Mouse (Mus musculus) forebrain, embryonic 11.5 days (tissue): ENCODE measurements at regions not wholly inside any gene's neighbourhood (a gene's known extent, or its start where the extent isn't known, plus 50 kb on each side); places are given as distances from the start of the nearest gene placed in this dataset.

Source experiments
- ATAC-seq: fragments of 200-750 bp; cut with Nextera tagmentation; replicated peaks from 2 replicates; pipeline ENCODE4 v1.8.0; 2017; ENCODE audit warnings: moderate TSS enrichment; ENCODE audit not compliant: low FRiP score
- DNase-seq: peaks from one replicate; pipeline ENCODE4 v3.0.0-alpha.2; 2017; ENCODE audit warnings: low spot score
- H3K27ac ChIP-seq: fragments of 300-500 bp; sonication (generic); 2 replicates; pipeline ENCODE4 v1.5.1; 2014; ENCODE audit warnings: low read depth, low read length
- H3K27me3 ChIP-seq: fragments of 300-500 bp; sonication (generic); 2 replicates; pipeline ENCODE4 v1.6.1; 2014; ENCODE audit warnings: mild to moderate bottlenecking, low read length, mixed read lengths; ENCODE audit not compliant: control insufficient read depth, insufficient read depth
- H3K36me3 ChIP-seq: fragments of 300-500 bp; sonication (generic); 2 replicates; pipeline ENCODE4 v1.6.1; 2014; ENCODE audit warnings: mild to moderate bottlenecking, low read length, moderate library complexity, mixed read lengths; ENCODE audit not compliant: control insufficient read depth, insufficient read depth
- H3K4me1 ChIP-seq: fragments of 300-500 bp; sonication (generic); replicated peaks from 2 replicates; pipeline ENCODE4 v1.6.1; 2014; ENCODE audit warnings: low read length, mixed read lengths; ENCODE audit not compliant: control insufficient read depth, insufficient read depth
- H3K4me2 ChIP-seq: fragments of 300-500 bp; sonication (generic); 2 replicates; pipeline ENCODE4 v1.6.1; 2014; ENCODE audit warnings: low read depth, mild to moderate bottlenecking, low read length, moderate library complexity, mixed read lengths; ENCODE audit not compliant: severe bottlenecking
- H3K4me3 ChIP-seq: fragments of 300-500 bp; sonication (generic); 2 replicates; pipeline ENCODE4 v1.5.1; 2014; ENCODE audit warnings: low read depth, low read length
- H3K9ac ChIP-seq: fragments of 300-500 bp; sonication (generic); 2 replicates; pipeline ENCODE4 v1.6.1; 2014; ENCODE audit warnings: low read length
- H3K9me3 ChIP-seq: fragments of 300-500 bp; sonication (generic); 2 replicates; pipeline ENCODE4 v1.6.1; 2016; ENCODE audit warnings: low read length, mixed read lengths; ENCODE audit not compliant: control insufficient read depth
- WGBS: fragments of 180-500 bp; shearing (Covaris S2); extraction: QIAGEN DNeasy Blood & Tissue Kit; methylation state at CpG from one replicate; pipeline ENCODE4 v1.1.7; 2014; 5-methylcytosine and 5-hydroxymethylcytosine counted together

DNA sequence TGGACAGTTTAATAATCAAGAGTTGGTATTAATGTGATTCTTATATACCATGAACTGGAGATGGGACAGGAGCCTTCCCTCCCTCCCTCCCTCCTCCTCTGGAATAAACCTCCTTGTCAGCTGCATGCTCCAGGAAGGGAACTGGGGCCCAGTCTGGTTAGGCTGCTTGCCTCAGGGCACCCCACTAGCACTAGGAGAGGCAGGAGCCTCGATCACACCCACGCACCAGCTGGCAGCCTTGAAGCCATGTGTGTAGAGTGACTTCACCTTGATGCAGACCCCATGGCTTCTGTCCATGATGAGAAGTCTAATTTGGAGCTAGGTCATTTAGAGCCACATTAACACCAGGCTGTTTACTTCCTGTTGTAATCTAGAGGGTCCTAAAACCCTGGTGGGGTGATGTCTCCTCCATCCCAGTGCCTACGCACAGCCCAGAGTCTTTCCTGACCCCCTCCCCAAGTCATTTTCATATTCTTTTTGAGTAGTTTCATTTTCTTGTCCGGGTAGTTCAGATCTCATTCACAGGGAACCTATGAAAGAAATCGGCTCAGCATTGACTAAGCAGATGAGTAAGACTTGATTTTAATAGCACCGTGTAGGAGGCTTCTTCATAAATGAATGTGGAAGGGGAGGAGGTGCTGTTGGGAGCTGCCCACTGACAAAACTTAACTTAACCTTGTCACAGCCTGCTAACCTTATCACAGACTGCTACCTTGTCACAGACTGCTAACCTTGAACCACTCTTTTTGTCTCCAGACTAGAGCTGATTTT lies 125.6 kb upstream of the Spdye4c start:
- no peak for ATAC-seq

DNA sequence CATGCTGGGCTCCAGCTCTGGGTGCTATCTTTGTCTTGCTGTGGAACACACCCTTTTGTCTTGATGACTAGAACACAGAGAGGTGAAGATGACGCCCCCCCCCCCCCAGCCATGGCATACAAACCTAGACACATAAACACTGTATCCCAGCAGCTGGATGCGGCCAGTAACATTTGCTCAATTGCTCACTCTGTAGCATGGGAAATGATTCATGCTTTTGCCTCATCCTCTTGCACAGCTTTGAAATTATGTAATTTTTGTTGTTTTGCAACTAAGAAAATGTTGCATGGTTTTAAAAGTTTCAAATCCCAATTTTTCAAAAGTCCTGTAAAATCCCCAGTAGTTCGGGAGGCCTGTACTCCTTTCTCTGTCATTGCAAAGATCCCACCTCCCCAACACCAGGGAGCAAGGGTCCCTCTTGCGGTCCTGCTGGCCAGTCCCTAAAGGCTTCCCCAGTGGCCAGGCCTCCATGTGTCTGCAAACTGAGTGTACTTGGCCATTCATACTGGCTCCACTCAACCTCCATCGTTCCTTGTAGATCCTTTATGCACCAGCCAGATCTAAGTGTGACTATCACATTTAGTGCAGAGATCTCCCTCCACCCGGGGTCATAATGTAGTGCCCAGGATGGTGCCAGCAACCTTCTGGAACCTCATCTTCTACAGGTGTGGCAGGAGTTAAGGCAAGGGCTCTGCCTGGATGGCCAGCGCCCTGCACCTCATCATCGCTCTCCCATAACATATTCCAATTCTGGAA lies 123.3 kb upstream of the Spdye4c start:
- Histone ChIP-seq H3K9ac (no peak overlapping the region), H3K9me3 (no peaks in the 10 kb centered on the region), H3K27ac (no peak overlapping the region), H3K27me3 (no peaks in the 10 kb centered on the region), H3K4me1 (peaks cover 3% of the 10 kb centered on the region; the same call in 1 of the 2 replicates), H3K4me2 (no peak overlapping the region), H3K36me3 (no peaks in the 10 kb centered on the region), H3K4me3 (no peak overlapping the region)
- WGBS, result 87% methylated on average over 8 of the region's 8 CpGs
- DNase-seq (no peak), ATAC-seq (no peak)

More for the DNA sequence above, 125.6 kb upstream of the Spdye4c start:
- no peak overlapping the region for H3K27ac ChIP-seq
- no peaks in the 10 kb centered on the region for H3K36me3 ChIP-seq
- H3K27me3 ChIP-seq, result no peaks in the 10 kb centered on the region
- WGBS, result 80% methylated on average over 6 of the region's 6 CpGs
- no peak overlapping the region for H3K4me3 ChIP-seq
- DNase-seq, result no peak
- no peaks in the 10 kb centered on the region for H3K9me3 ChIP-seq
- no peak overlapping the region for H3K9ac ChIP-seq
- no peak overlapping the region for H3K4me2 ChIP-seq
- H3K4me1 ChIP-seq, result peaks cover 3% of the 10 kb centered on the region; the same call in 1 of the 2 replicates

DNA sequence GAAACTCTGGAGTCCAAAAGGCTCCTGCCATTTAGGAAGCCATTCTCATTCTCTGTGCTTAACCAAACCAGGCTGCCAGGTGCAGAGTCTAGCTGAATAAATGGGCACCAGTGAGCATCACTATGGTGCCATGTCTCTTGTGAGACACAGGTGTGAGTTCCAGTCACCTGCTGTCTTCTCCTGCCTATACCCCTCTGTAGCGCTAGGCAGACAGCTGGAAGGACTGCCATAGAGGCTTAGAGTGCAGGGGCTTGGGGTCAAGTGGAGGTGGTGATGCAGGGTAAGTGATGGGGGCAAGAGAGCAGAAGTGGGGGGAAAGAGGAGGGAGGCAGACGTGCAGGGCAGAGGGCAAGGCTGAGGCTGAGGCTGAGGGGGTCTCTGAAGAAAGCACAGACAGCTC lies 122.7 kb upstream of the Spdye4c start:
- H3K27ac ChIP-seq, result no peak overlapping the region
- no peaks in the 10 kb centered on the region for H3K36me3 ChIP-seq
- no peak overlapping the region for H3K4me3 ChIP-seq
- no peak overlapping the region for H3K9ac ChIP-seq
- 74% methylated on average over 2 of the region's 2 CpGs for WGBS
- H3K9me3 ChIP-seq, result no peaks in the 10 kb centered on the region
- ATAC-seq, result no peak
- H3K4me1 ChIP-seq, result peaks cover 3% of the 10 kb centered on the region; the same call in 1 of the 2 replicates
- H3K27me3 ChIP-seq, result no peaks in the 10 kb centered on the region
- DNase-seq, result no peak
- no peak overlapping the region for H3K4me2 ChIP-seq

DNA sequence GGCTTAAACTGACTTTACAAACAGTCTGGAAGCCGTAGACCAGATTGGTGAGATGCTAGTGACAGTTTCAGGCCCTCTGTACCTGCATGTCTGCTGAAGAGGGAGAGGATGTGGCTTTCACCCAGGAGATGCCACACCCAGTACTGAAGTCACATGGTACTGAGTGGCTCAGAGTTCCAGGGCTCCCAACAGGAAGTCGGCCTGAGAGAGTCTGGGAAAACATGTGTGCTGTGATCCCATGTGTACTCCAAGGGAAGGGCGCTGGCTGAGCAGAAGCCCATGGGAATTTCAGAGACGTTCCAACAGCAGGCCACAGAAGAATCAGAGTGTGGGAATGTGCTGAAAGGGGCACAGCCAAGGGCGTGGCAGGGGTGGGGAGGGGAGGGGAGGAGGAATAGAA lies 120.7 kb upstream of the Spdye4c start:
- Histone ChIP-seq H3K27me3 (no peaks in the 10 kb centered on the region), H3K4me3 (no peak overlapping the region), H3K4me2 (no peak overlapping the region), H3K4me1 (peaks cover 3% of the 10 kb centered on the region; the same call in 1 of the 2 replicates), H3K9me3 (no peaks in the 10 kb centered on the region), H3K36me3 (no peaks in the 10 kb centered on the region), H3K27ac (no peak overlapping the region), H3K9ac (no peak overlapping the region)
- 49% methylated on average over 5 of the region's 5 CpGs for WGBS
- DNase-seq, result no peak
- no peak for ATAC-seq

DNA sequence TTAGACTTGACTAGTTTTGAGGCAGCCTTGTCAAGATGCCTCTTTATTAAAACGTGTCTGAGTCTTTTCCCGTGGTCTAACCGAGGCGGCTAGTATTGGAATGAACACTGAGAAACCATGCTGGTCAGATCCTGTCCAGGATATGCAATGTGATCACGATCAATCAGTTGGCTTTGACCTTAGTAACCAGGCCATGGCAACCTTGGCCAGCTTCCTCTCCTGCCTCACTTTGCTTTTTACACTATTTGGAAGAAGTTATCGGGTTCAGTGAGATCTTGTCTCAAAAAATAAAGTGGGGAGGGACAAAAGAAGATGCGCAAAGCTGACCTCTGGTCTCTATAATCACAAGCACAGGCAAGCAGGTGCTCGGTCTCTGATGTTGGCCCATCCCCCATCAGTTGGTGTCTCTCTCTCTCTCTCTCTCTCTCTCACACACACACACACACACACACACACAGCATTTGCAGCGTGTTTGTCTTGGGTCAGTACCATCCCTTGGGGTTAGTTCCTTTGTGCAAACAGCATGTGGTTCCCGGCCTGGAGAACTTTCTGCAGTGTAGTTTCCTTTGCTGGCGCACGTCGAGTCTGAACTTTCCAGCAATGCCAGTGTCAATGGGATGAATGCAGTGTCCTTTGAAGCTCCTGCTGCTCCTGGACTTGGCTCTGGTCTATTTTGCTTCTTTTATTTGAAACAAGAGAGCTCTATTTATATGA lies 117.6 kb upstream of the Spdye4c start:
- H3K4me2 ChIP-seq, result no peak overlapping the region
- H3K4me3 ChIP-seq, result no peak overlapping the region
- WGBS, result 83% methylated on average over 13 of the region's 13 CpGs
- no peaks in the 10 kb centered on the region for H3K36me3 ChIP-seq
- ATAC-seq (no peak), DNase-seq (no peak)
- H3K9ac ChIP-seq, result no peak overlapping the region
- H3K27ac ChIP-seq, result no peak overlapping the region
- no peaks in the 10 kb centered on the region for H3K9me3 ChIP-seq
- H3K27me3 ChIP-seq, result no peaks in the 10 kb centered on the region
- H3K4me1 ChIP-seq, result peaks cover 3% of the 10 kb centered on the region; the same call in 1 of the 2 replicates

DNA sequence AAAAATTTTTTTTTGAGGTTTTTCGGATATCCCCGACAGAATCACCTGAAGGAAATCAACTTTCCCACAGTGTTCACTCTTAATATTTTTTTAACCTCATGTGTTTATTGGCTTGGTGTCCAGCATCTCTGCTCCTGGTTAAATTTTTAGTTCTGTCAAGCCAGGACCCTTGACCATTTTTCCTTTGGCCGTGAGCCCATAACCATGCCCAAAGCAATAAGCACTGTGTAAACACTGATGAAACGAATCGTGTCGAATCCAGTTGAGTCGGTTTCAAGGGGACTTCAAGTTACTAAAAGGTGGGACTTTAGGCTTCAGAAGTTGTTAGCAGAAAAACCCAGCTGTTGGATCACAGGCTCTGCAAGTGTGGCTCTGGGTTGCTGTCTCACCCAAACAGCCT lies 117.0 kb upstream of the Spdye4c start:
- H3K4me3 ChIP-seq, result no peak overlapping the region
- peaks cover 3% of the 10 kb centered on the region; the same call in 1 of the 2 replicates for H3K4me1 ChIP-seq
- no peaks in the 10 kb centered on the region for H3K27me3 ChIP-seq
- WGBS, result 91% methylated on average over 7 of the region's 7 CpGs
- H3K9me3 ChIP-seq, result no peaks in the 10 kb centered on the region
- DNase-seq (no peak), ATAC-seq (no peak)
- H3K27ac ChIP-seq, result no peak overlapping the region
- H3K36me3 ChIP-seq, result no peaks in the 10 kb centered on the region
- H3K9ac ChIP-seq, result no peak overlapping the region
- H3K4me2 ChIP-seq, result no peak overlapping the region

DNA sequence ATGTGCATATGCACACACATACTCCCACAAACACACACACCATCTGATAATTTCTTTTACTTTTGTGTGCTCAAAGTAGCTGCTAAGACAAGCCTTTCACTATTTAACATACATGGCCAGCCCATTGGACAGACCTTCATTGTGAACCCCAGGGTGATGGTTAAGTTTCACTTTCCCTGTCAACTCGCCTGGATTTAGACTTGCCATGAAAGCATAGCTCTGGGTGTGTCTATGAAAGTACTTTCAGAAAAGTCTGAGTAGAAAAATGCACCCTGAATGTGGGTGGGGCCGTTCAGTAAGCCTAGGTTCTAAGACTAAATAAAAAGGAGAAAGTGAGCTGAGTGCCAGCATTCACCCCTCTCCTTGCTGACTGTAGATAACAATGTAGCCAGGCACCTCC lies 113.8 kb upstream of the Spdye4c start:
- Histone ChIP-seq H3K4me2 (no peak overlapping the region), H3K4me3 (no peak overlapping the region), H3K36me3 (no peaks in the 10 kb centered on the region), H3K9me3 (no peaks in the 10 kb centered on the region), H3K4me1 (no peaks in the 10 kb centered on the region), H3K9ac (no peak overlapping the region), H3K27ac (no peak overlapping the region), H3K27me3 (no peaks in the 10 kb centered on the region)
- ATAC-seq, result no peak
- WGBS, result 76% methylated on average over 2 of the region's 2 CpGs
- DNase-seq, result no peak

DNA sequence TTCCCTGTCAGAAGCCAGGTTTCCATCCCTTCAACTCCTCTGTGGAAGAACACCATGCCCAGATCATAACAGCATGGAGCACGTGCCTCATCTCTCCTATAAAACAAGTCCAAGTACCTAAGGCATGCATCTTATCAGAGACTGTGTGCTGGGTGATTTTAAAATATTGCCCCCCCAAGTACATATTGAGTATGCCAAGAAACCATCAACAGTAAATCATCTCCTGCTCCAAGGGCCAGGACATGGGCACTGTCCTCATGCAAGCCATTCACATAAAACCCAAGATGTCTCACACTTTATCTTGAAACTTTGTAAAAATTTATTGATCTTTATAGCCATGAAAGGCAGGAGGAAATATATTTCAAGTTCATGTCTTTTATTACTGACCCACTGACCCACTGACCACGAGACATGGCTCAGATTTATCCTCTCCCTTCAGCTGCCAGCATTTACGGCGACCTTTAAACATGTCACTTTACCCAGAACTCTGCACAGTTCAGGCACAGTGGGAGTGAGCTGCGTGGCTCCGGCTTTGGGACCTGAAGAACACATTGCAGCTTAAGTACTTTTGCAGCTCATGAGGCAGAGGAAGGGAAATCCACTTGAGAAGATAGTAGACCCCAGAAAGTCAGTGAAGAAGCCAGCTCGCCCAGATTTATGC lies 99.7 kb upstream of the Spdye4c start:
- ATAC-seq (no peak), DNase-seq (no peak)
- Histone ChIP-seq H3K9ac (no peak overlapping the region), H3K4me2 (no peak overlapping the region), H3K36me3 (no peaks in the 10 kb centered on the region), H3K9me3 (no peaks in the 10 kb centered on the region), H3K4me3 (no peak overlapping the region), H3K27me3 (no peaks in the 10 kb centered on the region), H3K27ac (no peak overlapping the region), H3K4me1 (no peaks in the 10 kb centered on the region)
- 86% methylated on average over 7 of the region's 7 CpGs for WGBS
